Mouse (Mus musculus): ENCODE results near the gene Mob1a.

Gene Mob1a

GRCm38 (mm10) chr6:83392166-83392780 lies 66.5 kb downstream of the Mob1a start:
- no peak for DNase-seq
